Mouse (Mus musculus) limb, embryonic 11.5 days (tissue): ENCODE measurements at regions not wholly inside any gene's neighbourhood (a gene's known extent, or its start where the extent isn't known, plus 50 kb on each side); places are given as distances from the start of the nearest gene placed in this dataset.

Experiments used
- ATAC-seq: fragments of 200-750 bp; cut with Nextera tagmentation; 2 replicates; pipeline ENCODE4 v1.8.0; 2017; ENCODE audit warnings: low read depth; ENCODE audit not compliant: insufficient number of reproducible peaks, low FRiP score, low TSS enrichment
- DNase-seq: peaks from one replicate; pipeline ENCODE4 v3.0.0-alpha.2; 2015; ENCODE audit warnings: low spot score
- H3K27ac ChIP-seq: fragments of 300-500 bp; sonication (generic); replicated peaks from 2 replicates; pipeline ENCODE4 v1.5.1; 2014; ENCODE audit warnings: low read depth, mild to moderate bottlenecking, low read length
- H3K27me3 ChIP-seq: fragments of 300-500 bp; sonication (generic); 2 replicates; pipeline ENCODE4 v1.6.1; 2014; ENCODE audit warnings: mild to moderate bottlenecking, low read length, mixed read lengths; ENCODE audit not compliant: control insufficient read depth, insufficient read depth
- H3K36me3 ChIP-seq: fragments of 300-500 bp; sonication (generic); 2 replicates; pipeline ENCODE4 v1.6.1; 2014; ENCODE audit warnings: mild to moderate bottlenecking, low read length, moderate library complexity, mixed read lengths; ENCODE audit not compliant: control insufficient read depth, insufficient read depth
- H3K4me1 ChIP-seq: fragments of 300-500 bp; sonication (generic); 2 replicates; pipeline ENCODE4 v1.6.1; 2014; ENCODE audit warnings: low read length, mixed read lengths; ENCODE audit not compliant: control insufficient read depth, insufficient read depth
- H3K4me2 ChIP-seq: fragments of 300-500 bp; sonication (generic); 2 replicates; pipeline ENCODE4 v1.6.1; 2014; ENCODE audit warnings: low read depth, mild to moderate bottlenecking, moderate library complexity; ENCODE audit not compliant: severe bottlenecking
- H3K4me3 ChIP-seq: fragments of 300-500 bp; sonication (generic); 2 replicates; pipeline ENCODE4 v1.5.1; 2014; ENCODE audit warnings: low read depth, low read length
- H3K9ac ChIP-seq: fragments of 300-500 bp; sonication (generic); 2 replicates; pipeline ENCODE4 v1.6.1; 2014; ENCODE audit warnings: mild to moderate bottlenecking, low read length
- H3K9me3 ChIP-seq: fragments of 300-500 bp; sonication (generic); 2 replicates; pipeline ENCODE4 v1.6.1; 2016; ENCODE audit warnings: low read length; ENCODE audit not compliant: control insufficient read depth
- WGBS: fragments of 180-500 bp; shearing (Covaris S2); extraction: QIAGEN DNeasy Blood & Tissue Kit; methylation state at CpG from one replicate; pipeline ENCODE4 v1.1.7; 2014; 5-methylcytosine and 5-hydroxymethylcytosine counted together

DNA sequence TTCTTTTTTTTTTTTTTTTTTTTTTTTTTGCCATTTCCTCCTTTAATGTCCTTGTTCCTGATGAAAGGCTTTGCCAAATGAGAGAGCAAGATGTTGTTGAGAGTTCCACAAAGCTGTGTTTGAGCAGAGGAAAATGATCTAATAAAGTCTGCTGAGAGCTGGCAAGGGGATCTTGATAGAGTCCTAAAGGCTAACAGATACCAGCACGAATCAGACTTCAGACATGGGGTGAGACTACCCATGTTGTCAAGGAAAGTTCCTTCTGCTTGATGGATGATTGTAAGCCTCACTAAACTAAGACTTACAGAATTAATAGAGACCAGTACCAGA lies 665.2 kb upstream of the Fam92a start:
- no peak for ATAC-seq
- Histone ChIP-seq H3K4me1 (no peaks in the 10 kb centered on the region), H3K36me3 (no peaks in the 10 kb centered on the region), H3K27ac (no peak overlapping the region), H3K9ac (no peak overlapping the region), H3K9me3 (no peaks in the 10 kb centered on the region), H3K4me3 (no peak overlapping the region), H3K27me3 (no peaks in the 10 kb centered on the region), H3K4me2 (no peak overlapping the region)
- DNase-seq, result no peak
- 64% methylated on average over 1 of the region's 1 CpGs for WGBS

DNA sequence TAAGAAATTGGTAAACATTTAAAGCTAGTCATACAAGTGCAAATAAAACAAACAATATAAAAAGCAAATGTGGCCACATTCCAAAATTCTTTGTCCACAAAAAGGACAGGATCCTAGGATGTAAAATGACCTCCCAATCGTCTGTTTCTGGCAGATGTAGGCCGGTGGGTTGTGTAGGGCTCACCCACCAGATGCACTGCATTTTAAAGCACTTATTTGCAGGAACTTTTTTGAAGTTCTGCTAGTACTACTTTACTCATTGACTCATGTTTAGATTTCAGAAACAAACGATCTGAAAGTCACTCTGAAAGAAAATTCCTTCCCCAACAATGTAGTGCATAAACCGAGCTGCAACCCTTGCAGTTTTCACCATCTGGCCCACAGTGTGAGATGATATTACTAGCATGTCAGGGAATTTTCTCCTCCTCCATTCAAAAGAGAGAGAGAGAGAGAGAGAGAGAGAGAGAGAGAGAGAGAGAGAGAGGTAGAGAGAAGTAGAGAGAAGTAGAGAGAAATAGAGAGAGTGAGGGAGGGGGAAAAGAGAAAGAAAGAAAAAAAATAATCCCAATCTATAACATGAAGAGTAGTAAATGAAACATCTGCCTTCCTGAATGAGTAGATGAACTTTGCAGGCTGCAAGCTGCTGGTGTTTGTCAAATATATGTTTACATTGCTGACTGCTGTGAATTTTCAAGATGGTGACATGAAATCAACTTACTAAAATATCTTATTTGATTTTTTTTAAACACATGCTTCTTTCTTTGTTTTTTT lies 664.7 kb upstream of the Fam92a start:
- Histone ChIP-seq H3K9ac (no peak overlapping the region), H3K4me1 (no peaks in the 10 kb centered on the region), H3K27ac (no peak overlapping the region), H3K4me3 (no peak overlapping the region), H3K9me3 (no peaks in the 10 kb centered on the region), H3K4me2 (no peak overlapping the region), H3K36me3 (no peaks in the 10 kb centered on the region), H3K27me3 (no peaks in the 10 kb centered on the region)
- DNase-seq (no peak), ATAC-seq (no peak)
- 45% methylated on average over 4 of the region's 4 CpGs for WGBS

DNA sequence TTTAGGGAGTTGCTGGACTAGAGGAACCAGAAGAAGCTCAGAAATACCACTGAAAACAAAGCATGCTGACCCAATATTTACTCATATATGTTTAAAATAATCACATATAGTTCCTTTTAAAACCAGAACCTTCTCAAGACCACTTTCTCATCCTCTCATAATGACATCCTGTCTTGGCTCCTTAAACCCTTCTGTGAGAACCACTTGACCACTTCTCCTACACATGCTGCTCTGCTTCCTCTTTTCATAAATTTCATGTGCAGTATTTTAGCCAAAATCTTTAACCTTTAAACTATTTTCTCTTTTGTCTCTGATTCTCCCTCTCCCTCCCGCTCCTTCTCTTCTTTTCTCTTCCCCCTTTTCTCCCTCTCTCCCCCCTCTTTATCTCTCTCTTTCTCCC lies 654.6 kb upstream of the Fam92a start:
- H3K4me2 ChIP-seq, result no peak overlapping the region
- no peak overlapping the region for H3K9ac ChIP-seq
- no peaks in the 10 kb centered on the region for H3K4me1 ChIP-seq
- WGBS, result 96% methylated on average over 1 of the region's 1 CpGs
- no peak overlapping the region for H3K27ac ChIP-seq
- no peak overlapping the region for H3K4me3 ChIP-seq
- ATAC-seq (no peak), DNase-seq (no peak)
- no peaks in the 10 kb centered on the region for H3K27me3 ChIP-seq
- H3K9me3 ChIP-seq, result no peaks in the 10 kb centered on the region
- no peaks in the 10 kb centered on the region for H3K36me3 ChIP-seq

DNA sequence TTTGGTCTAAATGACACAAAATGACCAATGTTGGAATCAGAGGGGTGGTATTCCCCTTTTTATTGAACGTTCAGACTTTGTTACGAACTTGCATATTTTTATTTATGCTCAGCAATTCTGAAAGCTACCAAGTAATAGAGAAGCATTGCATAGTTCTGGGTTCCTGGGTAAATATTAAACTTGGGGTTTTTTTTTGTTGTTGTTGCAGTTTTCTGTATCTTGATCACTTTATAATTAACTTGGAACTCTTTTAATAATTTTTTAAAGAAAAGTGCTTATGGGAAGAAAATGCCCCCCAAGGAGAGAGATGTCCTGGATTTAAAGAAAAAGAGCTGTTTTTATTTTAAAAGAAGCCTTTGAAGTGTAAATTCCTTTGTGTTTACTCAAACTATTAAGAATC lies 642.4 kb upstream of the Fam92a start:
- no peaks in the 10 kb centered on the region for H3K4me1 ChIP-seq
- 87% methylated on average over 2 of the region's 2 CpGs for WGBS
- no peak overlapping the region for H3K4me3 ChIP-seq
- H3K4me2 ChIP-seq, result no peak overlapping the region
- no peaks in the 10 kb centered on the region for H3K36me3 ChIP-seq
- no peaks in the 10 kb centered on the region for H3K9me3 ChIP-seq
- no peaks in the 10 kb centered on the region for H3K27me3 ChIP-seq
- no peak overlapping the region for H3K27ac ChIP-seq
- DNase-seq, result no peak
- no peak overlapping the region for H3K9ac ChIP-seq
- no peak for ATAC-seq

DNA sequence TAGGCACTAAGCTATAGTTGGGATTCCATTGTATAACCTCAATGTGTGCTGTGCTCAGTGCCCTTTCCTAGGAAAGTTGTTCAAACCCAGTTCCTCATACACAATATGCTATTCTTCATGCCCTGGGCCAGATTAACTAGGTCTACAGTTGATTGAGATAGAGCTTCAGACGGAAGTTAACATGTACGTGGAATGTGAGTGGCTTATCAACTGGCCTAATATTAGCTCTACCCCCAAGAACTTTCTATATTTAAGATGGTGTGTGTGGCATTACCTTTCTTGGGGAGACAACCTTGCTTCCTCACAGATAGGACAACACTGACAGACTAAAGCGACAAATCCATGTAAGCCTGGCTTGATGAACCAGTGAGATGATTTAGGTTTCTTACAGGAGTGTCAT lies 629.4 kb upstream of the Fam92a start:
- H3K9ac ChIP-seq, result no peak overlapping the region
- no peak overlapping the region for H3K4me3 ChIP-seq
- DNase-seq, result no peak
- no peaks in the 10 kb centered on the region for H3K9me3 ChIP-seq
- H3K4me1 ChIP-seq, result no peaks in the 10 kb centered on the region
- no peaks in the 10 kb centered on the region for H3K27me3 ChIP-seq
- H3K27ac ChIP-seq, result no peak overlapping the region
- H3K36me3 ChIP-seq, result no peaks in the 10 kb centered on the region
- whole genome bisulfite sequencing, result 90% methylated on average over 3 of the region's 3 CpGs
- H3K4me2 ChIP-seq, result no peak overlapping the region
- ATAC-seq, result no peak

DNA sequence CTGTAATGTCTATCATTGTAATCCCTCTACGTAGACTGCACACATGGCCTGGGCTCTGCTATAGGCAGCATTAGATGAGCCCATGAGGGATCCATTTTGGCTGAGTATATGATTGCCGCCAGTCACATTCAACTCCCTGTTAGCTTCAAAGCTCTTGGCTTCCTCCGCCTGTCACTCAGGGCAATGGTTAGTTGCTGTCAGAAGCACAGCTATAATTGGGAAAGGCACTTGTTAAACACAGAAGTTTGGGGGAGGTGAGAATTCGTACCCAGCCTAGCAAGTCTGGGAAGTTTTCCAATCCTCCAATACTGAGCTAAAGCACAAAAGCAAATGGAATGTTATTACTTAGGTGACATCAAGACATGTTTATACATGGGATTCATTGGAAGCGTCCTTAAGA lies 627.7 kb upstream of the Fam92a start:
- Histone ChIP-seq H3K4me2 (no peak overlapping the region), H3K27me3 (no peaks in the 10 kb centered on the region), H3K9ac (no peak overlapping the region), H3K27ac (no peak overlapping the region), H3K4me3 (no peak overlapping the region), H3K36me3 (no peaks in the 10 kb centered on the region), H3K9me3 (no peaks in the 10 kb centered on the region), H3K4me1 (no peaks in the 10 kb centered on the region)
- DNase-seq (no peak), ATAC-seq (no peak)
- WGBS, result 84% methylated on average over 5 of the region's 5 CpGs

DNA sequence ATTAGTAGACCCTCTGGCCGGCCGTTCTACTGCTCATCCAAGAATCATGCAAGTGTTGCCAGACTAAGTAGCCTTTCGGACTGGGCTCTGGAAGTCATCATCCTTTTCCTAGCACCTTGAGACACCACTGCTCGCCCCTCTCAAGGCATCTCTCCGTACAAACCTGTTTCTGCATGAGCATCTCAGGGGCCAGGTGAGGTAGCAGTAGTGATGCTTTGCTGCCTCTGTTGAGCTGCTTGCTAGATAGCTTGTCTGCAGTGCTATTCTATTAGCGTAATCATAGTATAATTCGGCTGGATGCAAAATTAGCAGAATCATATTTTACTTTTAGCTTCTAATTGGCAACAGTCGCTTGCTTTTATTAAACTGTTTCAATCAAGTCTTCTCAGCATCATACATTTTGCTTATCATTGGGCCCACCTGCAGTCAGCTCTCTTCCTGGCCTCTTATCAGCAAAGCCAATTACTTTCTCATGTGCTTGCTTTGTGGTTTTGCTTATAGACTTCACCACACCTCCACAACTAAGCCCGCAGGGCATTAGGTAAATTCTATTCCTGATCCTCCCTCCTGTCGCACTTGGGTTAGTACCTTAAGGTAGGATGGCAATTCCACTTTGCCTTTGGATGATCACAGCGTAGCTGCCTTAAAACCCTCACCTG lies 621.1 kb upstream of the Fam92a start:
- ATAC-seq (no peak), DNase-seq (no peak)
- 79% methylated on average over 11 of the region's 11 CpGs for WGBS
- Histone ChIP-seq H3K36me3 (no peaks in the 10 kb centered on the region), H3K4me1 (no peaks in the 10 kb centered on the region), H3K4me3 (no peak overlapping the region), H3K27me3 (no peaks in the 10 kb centered on the region), H3K27ac (no peak overlapping the region), H3K9me3 (no peaks in the 10 kb centered on the region), H3K4me2 (no peak overlapping the region), H3K9ac (no peak overlapping the region)

DNA sequence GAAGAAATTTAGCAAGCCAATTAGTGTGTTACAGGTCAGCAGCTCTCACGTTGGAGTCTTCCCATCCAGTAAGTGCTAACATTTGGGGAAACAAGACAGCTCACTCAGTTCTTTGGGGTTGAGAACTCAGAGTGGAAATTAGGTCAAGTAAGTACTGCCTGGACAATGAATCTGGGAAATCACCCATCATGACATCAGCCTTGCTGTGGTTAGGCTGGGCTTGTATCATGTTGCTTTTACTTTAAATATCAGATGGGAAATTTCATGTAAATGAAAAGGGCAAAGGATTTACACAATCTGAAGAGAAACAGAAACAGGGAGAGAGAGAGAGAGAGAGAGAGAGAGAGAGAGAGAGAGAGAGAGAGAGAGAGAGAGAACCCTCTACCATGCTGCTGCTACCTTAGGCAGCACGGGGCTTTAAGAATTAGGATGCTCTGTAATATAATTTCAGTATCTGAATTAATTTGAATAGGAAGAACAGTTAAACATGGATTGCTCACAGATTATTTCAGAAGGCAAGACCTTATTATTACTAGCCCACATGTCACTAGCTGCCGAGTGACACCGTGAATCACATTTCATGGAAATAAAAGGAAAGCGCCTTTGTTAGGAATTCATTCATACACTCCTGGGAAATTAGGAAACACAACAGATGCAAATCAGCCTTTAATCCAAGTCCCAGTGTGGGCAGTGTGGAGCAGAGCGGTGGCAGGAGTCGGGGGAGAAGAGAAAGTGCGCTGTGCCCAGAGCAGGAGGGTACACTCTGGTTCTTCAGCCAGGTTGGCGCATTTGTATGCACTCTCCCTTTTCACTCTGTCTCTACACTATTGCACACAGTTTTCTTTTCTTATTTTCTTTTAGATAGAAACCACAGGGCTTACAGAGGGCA lies 620.2 kb upstream of the Fam92a start:
- Histone ChIP-seq H3K27me3 (no peaks in the 10 kb centered on the region), H3K36me3 (no peaks in the 10 kb centered on the region), H3K4me3 (no peak overlapping the region), H3K9ac (no peak overlapping the region), H3K4me2 (no peak overlapping the region), H3K4me1 (no peaks in the 10 kb centered on the region), H3K9me3 (no peaks in the 10 kb centered on the region), H3K27ac (no peak overlapping the region)
- WGBS, result 83% methylated on average over 9 of the region's 9 CpGs
- DNase-seq (no peak), ATAC-seq (no peak)
